Mouse (Mus musculus) spleen, adult 2 months (tissue): ENCODE measurements around the gene Dis3. TPM values are rescaled to one million over a fixed set of nuclear protein-coding genes. Genes with fewer than 3 reads are reported as not detected.
A peak's percentile ranks its signal among the peaks of the same experiment; 100 is the strongest.
"Not testable (repeated sequence)": the region's sequence is repeated elsewhere in the genome, so short reads cannot be mapped to it uniquely, and the experiment has no call there.

Experiments
- DNase-seq, 2 experiments: peaks; one replicate each; pipeline versions ENCODE4 v3.0.0 to v3.0.0-alpha.2; 2012 to 2021; ENCODE audit warnings: low spot score in 2 of 2, low read depth in 1 of 2
- H3K27ac ChIP-seq: fragments of 200-500 bp; 2 replicates; pipeline ENCODE4 v1.5.1; 2012; ENCODE audit warnings: low read length, inconsistent platforms; ENCODE audit not compliant: insufficient read depth
- H3K27me3 ChIP-seq: fragments of 200-500 bp; 2 replicates; pipeline ENCODE4 v1.6.1; 2012; ENCODE audit warnings: mild to moderate bottlenecking, moderate library complexity, low read length, inconsistent platforms; ENCODE audit not compliant: control insufficient read depth, insufficient read depth
- H3K36me3 ChIP-seq: fragments of 200-500 bp; 2 replicates; pipeline ENCODE4 v1.6.1; 2012; ENCODE audit warnings: mild to moderate bottlenecking, low read length, inconsistent platforms; ENCODE audit not compliant: control insufficient read depth, insufficient read depth
- H3K4me1 ChIP-seq: fragments of 200-500 bp; 2 replicates; pipeline ENCODE4 v1.6.1; 2011; ENCODE audit warnings: inconsistent platforms; ENCODE audit not compliant: control insufficient read depth, insufficient read depth, insufficient read length
- H3K4me3 ChIP-seq: fragments of 200-500 bp; 2 replicates; pipeline ENCODE4 v1.5.1; 2011; ENCODE audit warnings: mild to moderate bottlenecking, inconsistent platforms; ENCODE audit not compliant: insufficient read depth, insufficient read length; ENCODE audit errors: extremely low read depth
- CTCF ChIP-seq: fragments of 200-500 bp; IDR thresholded peaks from 2 replicates; pipeline ENCODE4 v1.5.1; 2011; ENCODE audit warnings: mild to moderate bottlenecking, inconsistent platforms; ENCODE audit not compliant: insufficient read depth, insufficient read length, insufficient replicate concordance; ENCODE audit errors: extremely low read depth
- POLR2A ChIP-seq: fragments of 200-500 bp; IDR thresholded peaks from 2 replicates; pipeline ENCODE4 v1.6.1; 2011; ENCODE audit warnings: low read depth, low read length, inconsistent platforms
- WGBS: fragments of 180-500 bp; shearing (Covaris S2); methylation state at CpG from one replicate; pipeline ENCODE4 v1.1.7; 2018; 5-methylcytosine and 5-hydroxymethylcytosine counted together
- polyA plus RNA-seq: library from polyadenylated mRNA; depleted of rRNA; stranded (reverse); fragments of >200 nt; gene quantifications from 2 replicates; pipeline ENCODE4 v1.2.3, GENCODE M21; 2012

Gene Dis3
- polyA plus RNA-seq, 1 experiment, result 3.2 TPM

DNA sequence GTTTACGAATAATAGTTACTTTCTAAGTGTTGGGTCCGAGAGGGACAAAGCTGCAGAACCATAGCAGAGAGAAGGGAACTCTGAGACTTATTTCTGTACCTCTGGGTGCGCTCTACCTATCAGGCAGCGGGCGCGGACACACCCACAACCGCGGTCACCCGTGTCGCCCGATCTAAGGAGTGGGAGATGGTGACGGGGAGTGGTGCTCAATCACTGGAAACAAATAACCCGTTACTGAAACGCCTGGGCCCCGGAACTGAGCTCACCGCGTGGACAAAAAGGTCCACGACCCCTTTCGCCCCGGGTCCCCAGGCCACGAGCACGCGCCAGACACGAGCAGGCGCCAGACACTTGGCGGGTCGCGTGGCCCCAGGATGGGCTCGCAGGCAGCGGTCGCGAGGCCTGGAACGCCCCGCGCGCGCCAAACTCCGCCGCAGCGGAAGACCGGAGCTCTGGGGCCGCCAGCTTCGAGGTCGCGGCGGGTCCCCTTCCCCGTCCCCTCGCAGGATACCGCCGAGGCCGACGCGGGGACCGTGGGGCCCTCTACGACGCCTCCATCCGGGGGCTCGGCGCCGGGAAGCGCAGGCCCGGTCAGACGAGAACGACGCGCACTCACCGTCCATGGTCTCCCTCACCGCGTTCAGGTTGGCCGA lies 54.1 kb downstream of the Dis3 start:
- TF ChIP-seq CTCF, result no peak
- TF ChIP-seq POLR2A, result no peak
- H3K4me3 ChIP-seq, result peak overlapping the region; percentile 91
- no peaks in the 10 kb centered on the region for H3K27me3 ChIP-seq
- peaks cover 3% of the 10 kb centered on the region; the same call in 1 of the 2 replicates for H3K4me1 ChIP-seq
- peak overlapping the region; percentile 90 for H3K27ac ChIP-seq
- no peaks in the 10 kb centered on the region for H3K36me3 ChIP-seq
- peak; percentile 12 to 41 for DNase-seq
- under 1% methylated on average over 69 of the region's 70 CpGs for WGBS

DNA sequence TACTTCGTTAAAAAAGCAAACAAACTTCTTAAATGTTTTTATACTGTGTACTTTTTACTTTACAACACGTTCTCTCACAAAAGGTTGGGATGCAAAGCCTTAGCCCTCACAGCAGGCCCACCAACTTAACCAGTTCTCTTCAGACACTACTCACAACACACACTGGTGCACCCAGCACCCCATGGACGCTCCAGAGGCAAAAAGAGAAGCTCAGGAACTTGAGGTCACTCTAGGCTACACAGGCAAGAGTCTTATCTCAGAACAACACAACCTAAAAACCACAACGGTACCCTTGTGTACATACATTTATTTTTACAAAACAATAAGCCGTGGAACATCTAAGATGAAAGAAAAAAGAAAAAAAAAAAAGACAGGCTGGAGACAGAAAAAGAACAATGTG lies 54.9 kb downstream of the Dis3 start:
- no peak for DNase-seq
- H3K27me3 ChIP-seq, result no peaks in the 10 kb centered on the region
- H3K4me3 ChIP-seq, result no peak overlapping the region
- no peak for TF ChIP-seq CTCF
- no peak for TF ChIP-seq POLR2A
- no peaks in the 10 kb centered on the region for H3K36me3 ChIP-seq
- H3K27ac ChIP-seq, result no peak overlapping the region
- peaks cover 3% of the 10 kb centered on the region; the same call in 1 of the 2 replicates for H3K4me1 ChIP-seq
- WGBS, result 9% methylated on average over 5 of the region's 5 CpGs

DNA sequence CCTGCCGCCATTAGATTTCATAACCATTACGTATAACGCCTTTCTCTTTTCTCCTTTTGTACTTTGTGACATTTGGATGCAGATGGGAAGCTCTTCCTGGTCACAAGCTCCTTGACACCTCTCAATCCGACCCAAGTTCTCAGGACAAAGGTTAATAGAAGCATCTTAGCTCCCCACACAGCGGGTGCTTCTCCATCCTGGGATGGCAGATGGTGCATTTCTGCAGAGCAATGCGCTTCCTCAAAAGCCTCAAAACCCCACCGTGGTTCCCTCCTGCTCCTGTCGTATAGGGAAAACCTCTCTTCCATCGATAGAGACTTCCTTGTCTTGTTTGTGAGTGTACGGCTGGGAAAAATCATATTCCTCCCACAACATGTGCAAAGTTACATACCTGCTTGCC lies 55.5 kb downstream of the Dis3 start:
- WGBS, result 44% methylated on average over 10 of the region's 10 CpGs
- no peak overlapping the region for H3K27ac ChIP-seq
- H3K27me3 ChIP-seq, result no peaks in the 10 kb centered on the region
- H3K36me3 ChIP-seq, result no peaks in the 10 kb centered on the region; the same call in 1 of the 2 replicates
- no peak for TF ChIP-seq CTCF
- no peak for TF ChIP-seq POLR2A
- H3K4me1 ChIP-seq, result peaks cover 3% of the 10 kb centered on the region; the same call in 1 of the 2 replicates
- no peak for DNase-seq
- H3K4me3 ChIP-seq, result no peak overlapping the region

DNA sequence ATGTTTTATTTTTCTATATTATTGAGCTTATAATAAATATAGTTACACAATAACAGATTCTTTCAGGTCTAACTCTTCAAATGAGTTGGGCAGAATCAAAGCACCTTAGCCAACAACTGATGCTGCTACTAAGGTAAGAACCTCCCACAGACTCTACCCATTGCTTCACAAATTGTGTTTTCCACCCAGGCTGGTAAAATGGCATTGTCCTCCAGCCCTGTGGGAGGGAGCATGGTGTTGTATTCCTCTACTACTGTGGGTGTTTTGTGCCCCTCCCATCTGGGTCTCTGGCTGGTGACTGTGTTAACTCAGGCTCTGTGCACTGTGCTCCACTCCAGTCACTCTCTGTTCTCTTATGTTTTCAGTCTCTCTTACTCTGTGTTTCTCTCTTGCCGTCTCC lies 56.1 kb downstream of the Dis3 start:
- H3K27ac ChIP-seq, result no peak overlapping the region
- H3K36me3 ChIP-seq, result no peaks in the 10 kb centered on the region; the same call in 1 of the 2 replicates
- no peaks in the 10 kb centered on the region for H3K27me3 ChIP-seq
- no peak for TF ChIP-seq CTCF
- no peak for TF ChIP-seq POLR2A
- H3K4me3 ChIP-seq, result no peak overlapping the region
- H3K4me1 ChIP-seq, result peaks cover 3% of the 10 kb centered on the region; the same call in 1 of the 2 replicates
- DNase-seq, result no peak
- WGBS, result 52% methylated on average over 1 of the region's 1 CpGs

DNA sequence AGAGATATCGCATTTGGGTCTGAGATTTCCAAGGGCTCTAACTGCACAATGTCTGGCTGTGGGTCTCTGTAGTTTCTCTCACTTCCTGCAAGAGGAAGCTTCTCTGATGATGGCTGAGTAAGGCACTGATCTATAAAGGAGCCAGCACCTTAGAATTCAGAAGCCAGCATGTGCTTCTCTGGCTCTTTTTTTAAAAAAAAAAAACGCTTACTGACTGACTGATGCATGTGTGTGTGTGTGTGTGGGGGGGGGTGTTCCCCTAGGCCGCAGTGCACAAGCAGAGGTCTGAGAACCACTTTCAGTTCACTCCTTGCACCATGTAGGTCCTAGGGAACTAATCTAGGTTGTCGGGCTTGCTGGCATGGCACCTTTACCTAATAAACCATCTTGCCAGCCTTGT lies 58.2 kb downstream of the Dis3 start:
- 19% methylated on average over 4 of the region's 4 CpGs for WGBS
- no peak for DNase-seq
- no peaks in the 10 kb centered on the region for H3K27me3 ChIP-seq
- no peak overlapping the region for H3K4me3 ChIP-seq
- peaks cover 3% of the 10 kb centered on the region; the same call in 1 of the 2 replicates for H3K36me3 ChIP-seq
- peaks cover 3% of the 10 kb centered on the region; the same call in 1 of the 2 replicates for H3K4me1 ChIP-seq
- TF ChIP-seq POLR2A (no peak), CTCF (no peak)
- H3K27ac ChIP-seq, result no peak overlapping the region

DNA sequence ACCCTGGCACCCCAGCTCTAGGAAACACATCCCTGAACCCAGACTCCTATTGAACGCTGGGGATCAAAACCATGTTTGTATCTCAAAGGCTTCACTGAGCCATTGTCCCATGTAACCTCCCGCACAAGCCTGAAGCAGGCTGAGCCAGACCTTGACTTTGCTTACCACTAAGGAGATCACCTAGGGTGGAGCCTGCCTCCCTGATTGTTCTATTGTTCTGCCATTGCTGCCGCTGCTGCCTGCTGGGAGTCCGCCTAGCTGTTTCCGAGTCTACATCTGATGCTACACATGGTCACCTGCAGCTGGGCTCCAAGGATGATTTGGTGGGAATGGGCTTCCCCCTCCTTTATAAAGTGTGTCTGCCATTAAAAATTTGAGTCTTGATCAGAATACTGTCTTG lies 60.3 kb downstream of the Dis3 start:
- not testable (repeated sequence) for DNase-seq, H3K27me3 ChIP-seq, H3K4me3 ChIP-seq, H3K27ac ChIP-seq, H3K4me1 ChIP-seq, H3K36me3 ChIP-seq
- 99% methylated on average over 5 of the region's 5 CpGs for WGBS

DNA sequence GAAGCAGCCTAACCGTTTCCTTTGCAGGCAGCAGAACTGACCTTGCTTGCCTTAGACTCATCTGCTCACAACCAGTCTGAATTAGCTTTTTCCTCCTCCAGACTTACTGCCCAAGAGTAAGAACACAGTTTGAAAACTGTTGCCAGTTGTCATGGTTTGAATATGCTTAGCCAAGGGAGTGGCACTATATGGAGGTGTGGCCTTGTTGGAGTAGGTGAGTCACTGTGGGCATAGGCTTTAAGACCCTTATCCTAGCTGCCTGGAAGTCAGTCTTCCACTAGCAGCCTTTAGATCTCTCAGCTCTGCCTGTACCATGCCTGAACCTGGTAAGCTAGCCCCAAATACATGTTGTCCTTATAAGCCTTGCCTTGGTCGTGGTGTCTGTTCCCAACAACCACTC lies 61.9 kb downstream of the Dis3 start:
- peaks cover 6% of the 10 kb centered on the region; the same call in 1 of the 2 replicates for H3K36me3 ChIP-seq

More for the DNA sequence above, 61.9 kb downstream of the Dis3 start:
- WGBS, result 84% methylated on average over 2 of the region's 2 CpGs
- Histone ChIP-seq H3K27ac (no peak overlapping the region), H3K4me1 (no peaks in the 10 kb centered on the region), H3K4me3 (no peak overlapping the region), H3K27me3 (no peaks in the 10 kb centered on the region)
- TF ChIP-seq CTCF, result no peak
- no peak for TF ChIP-seq POLR2A
- no peak for DNase-seq
